Mouse (Mus musculus) frontal cortex, adult 2 months (tissue): ENCODE data around the gene Ifitm6. TPM values are rescaled to one million over a fixed set of nuclear protein-coding genes. Genes with fewer than 3 reads are reported as not detected.
A peak's percentile ranks its signal among the peaks of the same experiment; 100 is the strongest.
"Not testable (repeated sequence)": the region's sequence is repeated elsewhere in the genome, so short reads cannot be mapped to it uniquely, and the experiment has no call there.

ENCODE experiments used
- DNase-seq, 2 experiments: peaks; one replicate each; pipeline ENCODE4 v3.0.0; 2022; ENCODE audit warnings: low spot score in 1 of 2; ENCODE audit errors: extremely low spot score in 1 of 2
- polyA plus RNA-seq: library from polyadenylated mRNA; depleted of rRNA; stranded (reverse); fragments of >200 nt; gene quantifications from 2 replicates; pipeline ENCODE4 v1.2.3, GENCODE M21; 2012

Gene Ifitm6
- polyA plus RNA-seq, 1 experiment = 1.0 TPM

GRCm38 (mm10) chr7:141010593-141010992 is 7.1 kb downstream of the Ifitm6 start, which contains the start of gene Ifitm3:
Ifitm3 (minus strand) TSS chr7:141010770.
- no peak for DNase-seq

- no peak for DNase-seq
Measured at GRCm38 (mm10) chr7:141009665-141010064, 8.1 kb downstream of the Ifitm6 start.

DNA sequence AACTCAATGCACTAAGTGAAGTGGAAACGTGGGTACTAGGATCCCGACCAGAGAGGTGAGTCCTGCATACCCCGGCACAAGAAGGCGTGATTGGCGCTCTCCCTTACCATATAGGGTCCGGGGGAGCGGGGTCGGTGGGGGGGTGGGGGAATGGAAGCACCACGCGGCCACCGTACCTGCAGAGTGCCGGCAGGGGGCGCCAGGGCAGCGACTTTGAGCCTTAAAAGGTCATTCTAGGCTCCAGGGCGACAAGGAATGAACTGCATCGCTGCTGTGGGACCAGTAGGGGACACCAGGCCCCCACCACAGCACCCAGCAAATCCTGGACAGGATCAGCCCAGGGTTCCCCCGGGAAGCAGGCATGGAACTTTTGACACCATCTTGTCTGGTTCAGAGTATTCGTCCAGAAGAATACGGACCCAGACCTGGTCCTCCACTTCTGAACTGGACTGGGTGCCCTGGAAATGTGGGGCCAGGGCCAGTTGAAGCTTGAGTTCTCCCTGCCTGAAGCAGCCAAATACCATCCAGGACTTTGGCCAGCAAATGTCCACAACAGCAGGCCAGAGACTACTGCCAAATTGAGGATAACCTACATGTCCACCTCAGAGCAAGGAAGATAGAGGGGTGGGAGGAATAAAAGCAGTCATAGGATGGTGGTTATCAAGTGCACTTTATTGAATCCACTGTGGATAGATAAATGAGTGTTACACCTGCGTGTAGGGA is 8.6 kb downstream of the Ifitm6 start:
- DNase-seq = peak in 1 of 2 experiments; percentile 65

DNA sequence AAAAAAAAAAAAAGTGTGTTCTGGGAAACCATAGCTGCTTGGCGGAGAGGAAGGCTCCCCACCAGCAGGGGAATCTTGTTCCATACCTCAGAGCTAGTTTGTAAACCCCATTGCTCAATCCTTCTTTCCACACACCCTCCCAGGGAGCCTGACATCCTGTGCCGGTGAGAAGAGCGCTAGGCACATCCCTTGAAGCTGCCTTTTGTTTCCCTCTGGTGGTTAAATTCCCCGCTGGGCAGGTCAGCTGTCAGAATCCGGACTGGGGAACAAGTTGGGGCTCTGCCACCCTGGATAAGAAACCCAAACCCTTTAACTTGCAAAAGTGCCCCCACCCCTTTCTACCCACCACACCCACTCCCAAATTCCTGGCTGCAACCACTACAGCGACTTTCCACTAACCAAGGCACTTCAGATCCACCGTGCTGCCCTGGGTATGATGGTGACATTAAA is 9.4 kb downstream of the Ifitm6 start:
- no peak for DNase-seq

DNA sequence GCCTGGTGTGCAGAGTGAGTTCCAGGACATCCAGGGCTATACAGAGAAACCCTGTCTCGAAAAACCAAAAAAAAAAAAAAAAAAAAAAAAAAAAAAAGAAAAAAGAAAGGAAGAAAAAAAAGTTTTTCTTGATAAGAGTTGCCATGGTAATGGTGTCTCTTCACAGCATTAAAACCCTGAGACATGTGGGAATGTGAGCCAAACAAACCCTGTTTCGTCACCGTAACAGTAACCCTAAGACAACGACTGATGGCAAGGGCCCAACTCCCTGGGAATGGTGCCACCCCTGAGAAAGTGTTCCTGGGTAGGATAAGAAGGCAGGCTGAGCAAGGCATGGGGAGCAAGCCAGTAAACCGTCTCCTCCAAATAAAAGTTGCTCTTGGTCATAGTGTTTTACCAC is 10.8 kb downstream of the Ifitm6 start:
- peak in 1 of 2 experiments; percentile 49 for DNase-seq

DNA sequence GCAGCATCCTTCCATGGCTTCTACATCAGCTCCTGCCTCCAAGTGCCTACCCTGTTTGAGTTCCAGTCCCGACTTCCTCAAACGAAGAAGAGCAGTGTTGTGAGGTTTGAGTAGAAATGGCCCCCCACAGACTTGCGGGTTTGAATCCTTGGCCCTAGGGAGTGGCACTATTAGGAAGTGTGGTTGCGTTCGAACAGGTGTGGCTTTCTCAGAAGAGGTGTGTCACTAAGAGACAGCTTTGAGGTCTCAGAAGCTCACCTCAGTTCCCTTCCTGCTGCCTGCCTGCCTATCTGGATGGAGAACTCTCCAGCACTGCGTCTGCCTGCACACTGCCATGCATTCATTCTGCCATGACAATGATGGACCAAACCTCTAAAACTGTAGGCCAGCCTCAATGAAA is 11.3 kb downstream of the Ifitm6 start:
- DNase-seq = no peak

- DNase-seq = no peak
Measured at GRCm38 (mm10) chr7:141003248-141004010, 14.3 kb downstream of the Ifitm6 start.

DNA sequence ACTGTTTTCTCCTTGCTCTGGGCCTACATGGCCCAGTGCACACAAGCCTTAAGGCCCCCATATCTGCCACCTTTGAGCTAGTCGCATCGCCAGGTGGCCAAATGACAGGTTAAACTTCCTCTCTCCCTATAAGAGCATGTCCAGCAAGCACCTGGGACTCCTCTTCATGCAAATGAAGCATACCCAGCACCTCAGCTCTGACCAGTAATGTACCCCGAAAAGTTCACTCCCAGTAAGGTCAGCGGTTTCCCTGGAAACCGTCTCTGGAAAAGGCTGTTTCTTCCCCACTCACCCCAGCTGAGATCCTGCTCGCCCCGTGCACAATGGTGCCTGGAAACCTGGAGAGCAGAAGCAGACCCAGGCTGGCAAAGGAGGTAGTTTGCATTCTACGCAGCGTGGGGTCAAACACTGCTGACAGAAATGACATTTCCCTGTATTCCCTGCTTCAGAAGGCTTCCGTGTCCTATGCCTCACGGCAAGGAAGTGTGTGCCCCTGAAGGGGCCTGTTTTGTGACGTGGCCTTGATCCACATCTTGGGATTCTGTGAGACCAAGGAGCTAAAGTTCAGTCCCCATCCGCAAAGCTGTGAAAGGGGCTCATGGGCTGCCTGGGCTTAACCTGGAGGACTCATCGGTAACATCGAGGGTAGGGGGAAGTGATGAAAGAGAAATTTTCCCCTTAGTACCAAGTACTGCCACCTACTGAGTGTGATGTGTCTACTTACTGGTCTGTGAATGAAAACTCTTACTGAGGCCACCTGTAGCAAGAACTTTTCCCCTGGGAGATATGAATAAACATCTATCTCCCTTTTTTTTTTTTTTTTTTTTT is 16.6 kb downstream of the Ifitm6 start:
- no peak for DNase-seq

GRCm38 (mm10) chr7:140998853-140999700 is 18.6 kb downstream of the Ifitm6 start:
- DNase-seq = no peak

DNA sequence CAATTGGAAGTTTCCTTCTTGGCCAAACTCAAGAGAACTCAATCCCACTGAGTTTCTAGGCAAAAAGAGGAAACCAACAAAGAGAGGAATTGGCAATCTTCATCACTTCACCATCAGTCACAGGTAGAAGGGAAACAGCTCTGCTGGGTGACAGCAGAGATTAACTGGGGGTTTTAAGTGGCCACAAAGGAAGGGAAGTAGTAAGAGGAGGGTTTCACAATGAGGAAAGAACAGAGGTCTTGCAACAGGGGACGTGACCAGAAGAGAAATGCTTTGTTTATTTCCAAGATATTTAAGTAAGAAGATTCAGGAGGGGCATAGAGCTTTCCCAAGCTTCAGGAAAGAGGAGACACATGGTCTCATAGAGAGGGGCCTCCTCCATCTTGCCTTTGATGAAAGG is 19.9 kb downstream of the Ifitm6 start:
- DNase-seq = no peak

DNA sequence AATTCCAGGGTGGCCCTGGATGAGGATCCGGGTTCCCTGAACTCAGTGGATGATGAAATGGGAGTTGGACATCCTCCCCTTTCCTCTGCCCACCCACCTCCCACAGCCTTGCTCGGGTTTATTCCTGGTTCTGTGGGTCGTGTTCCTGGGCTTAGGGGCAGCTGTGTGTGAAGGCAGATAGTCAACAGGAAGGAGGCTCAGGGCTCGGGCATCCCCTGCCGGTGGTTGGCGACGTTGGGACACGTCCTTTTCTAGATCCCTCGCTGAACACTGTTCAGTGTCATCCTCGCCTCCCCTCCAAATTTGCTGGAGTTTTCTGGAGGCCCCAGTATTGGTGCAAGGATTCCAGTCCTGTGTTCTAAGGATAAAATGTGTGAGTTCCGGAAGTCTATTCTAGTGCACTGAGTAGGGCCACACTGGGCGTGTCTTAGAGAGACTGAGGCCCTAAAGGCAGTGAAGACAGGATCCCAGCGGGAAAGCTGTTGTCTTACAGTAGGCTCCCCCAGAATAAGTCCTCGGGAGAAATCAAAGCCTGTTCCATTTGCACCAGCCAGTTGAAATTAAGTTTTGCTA is 26.5 kb downstream of the Ifitm6 start:
- DNase-seq = no peak

GRCm38 (mm10) chr7:140990622-140991021 is 27.1 kb downstream of the Ifitm6 start:
- no peak for DNase-seq

DNA sequence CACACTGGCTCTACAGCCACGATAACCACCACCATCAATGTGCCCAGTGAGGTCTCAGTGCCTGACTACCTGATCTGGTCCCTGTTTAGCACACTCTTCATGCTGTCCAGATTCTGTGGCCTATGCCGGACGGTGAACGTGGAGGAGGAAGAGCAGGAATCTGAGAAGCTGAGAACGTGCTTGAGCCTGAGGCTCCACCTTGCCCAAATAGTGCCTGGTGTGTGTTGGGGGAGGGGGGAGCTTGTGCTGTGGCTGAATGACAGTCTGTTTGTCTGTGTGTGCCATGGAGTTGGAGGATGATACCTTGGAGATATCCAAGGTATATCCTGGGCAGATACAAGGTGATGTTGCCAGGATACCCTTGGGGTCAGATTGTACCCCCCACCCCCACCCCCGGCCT is 27.5 kb downstream of the Ifitm6 start:
- no peak for DNase-seq

- no peak for DNase-seq
Measured at GRCm38 (mm10) chr7:140989022-140989421, 28.7 kb downstream of the Ifitm6 start.

- peak in 1 of 2 experiments; percentile 72 for DNase-seq
Measured at GRCm38 (mm10) chr7:140987182-140988138, 30.3 kb downstream of the Ifitm6 start.

GRCm38 (mm10) chr7:140982971-140983370 is 34.8 kb downstream of the Ifitm6 start:
- DNase-seq = no peak

GRCm38 (mm10) chr7:140981704-140982103 is 36.0 kb downstream of the Ifitm6 start:
- DNase-seq = no peak

DNA sequence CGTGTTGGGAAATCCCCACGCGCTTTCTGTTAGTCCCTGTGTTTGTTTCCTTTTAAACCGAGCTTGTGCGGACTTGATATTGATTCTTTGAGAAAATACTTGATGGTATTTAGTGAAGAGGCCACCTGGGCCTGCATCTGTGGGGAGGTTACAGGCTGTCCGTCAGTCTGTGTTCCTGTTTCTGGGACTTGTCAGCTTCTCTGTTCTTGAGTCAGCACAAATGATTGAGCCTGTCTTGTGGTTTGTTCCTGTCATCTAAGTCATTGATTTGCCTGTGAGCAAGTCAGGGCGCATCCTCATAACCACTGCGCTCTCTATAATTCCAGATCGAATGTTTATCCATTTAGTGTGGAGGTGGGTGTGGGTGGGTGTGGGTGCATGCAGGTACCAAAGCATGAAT is 41.0 kb downstream of the Ifitm6 start:
- not testable (repeated sequence) for DNase-seq

- DNase-seq = no peak
Measured at GRCm38 (mm10) chr7:140975465-140975864, 42.3 kb downstream of the Ifitm6 start.
